Mouse (Mus musculus) MEL (cell line): ENCODE results near the gene Ppp1r12a. TPM values are rescaled to one million over a fixed set of nuclear protein-coding genes. Genes with fewer than 3 reads are reported as not detected.

Source experiments
- DNase-seq: peaks from one replicate; pipeline ENCODE4 v3.0.0; 2011; ENCODE audit warnings: low read depth, low spot score
- H3K27ac ChIP-seq: 2 replicates; pipeline ENCODE4 v1.5.1; 2012; ENCODE audit warnings: low read depth, mild to moderate bottlenecking, control low read depth, low read length, moderate library complexity; ENCODE audit not compliant: control insufficient read depth
- H3K27me3 ChIP-seq, 2 experiments: fragments of 150-350 bp in 1 of 2; sonication (generic) in 1 of 2; 2 replicates each; pipeline ENCODE4 v1.6.1; 2012; ENCODE audit warnings: low read length in 2 of 2, mild to moderate bottlenecking in 2 of 2, improper control_type of control experiment in 1 of 2, moderate library complexity in 1 of 2; ENCODE audit not compliant: insufficient read depth in 2 of 2, control insufficient read depth in 1 of 2
- H3K36me3 ChIP-seq, 2 experiments: 2 replicates each; pipeline ENCODE4 v1.6.1; 2012 to 2014; ENCODE audit warnings: low read length in 2 of 2, improper control_type of control experiment in 1 of 2, inconsistent platforms in 1 of 2, mild to moderate bottlenecking in 1 of 2; ENCODE audit not compliant: insufficient read depth in 2 of 2, control insufficient read depth in 1 of 2
- H3K4me1 ChIP-seq, 2 experiments: fragments of 150-350 bp in 1 of 2; sonication (generic) in 1 of 2; 2 replicates each; pipeline ENCODE4 v1.6.1; 2012; ENCODE audit warnings: low read length in 2 of 2, improper control_type of control experiment in 1 of 2, mild to moderate bottlenecking in 1 of 2; ENCODE audit not compliant: insufficient read depth in 2 of 2, control insufficient read depth in 1 of 2
- H3K4me3 ChIP-seq, 2 experiments: fragments of 150-350 bp in 1 of 2; sonication (generic) in 1 of 2; 2 replicates each; pipeline ENCODE4 v1.5.1; 2012; ENCODE audit warnings: low read depth in 2 of 2, low read length in 2 of 2, mild to moderate bottlenecking in 2 of 2, moderate library complexity in 2 of 2, control low read depth in 1 of 2, improper control_type of control experiment in 1 of 2; ENCODE audit not compliant: control insufficient read depth in 1 of 2, insufficient read depth in 1 of 2
- H3K79me2 ChIP-seq: 2 replicates; pipeline ENCODE4 v1.6.1; 2012; ENCODE audit warnings: mild to moderate bottlenecking, low read length, moderate library complexity; ENCODE audit not compliant: control insufficient read depth, poor library complexity, insufficient read depth
- H3K9ac ChIP-seq: 2 replicates; pipeline ENCODE4 v1.6.1; 2012; ENCODE audit warnings: low read depth, mild to moderate bottlenecking, control low read depth, low read length, moderate library complexity; ENCODE audit not compliant: control insufficient read depth, poor library complexity, severe bottlenecking
- H3K9me3 ChIP-seq: fragments of 150-350 bp; sonication (generic); replicated peaks from 2 replicates; pipeline ENCODE4 v1.6.1; 2012; ENCODE audit warnings: mild to moderate bottlenecking, low read length, improper control_type of control experiment, moderate library complexity; ENCODE audit not compliant: insufficient read depth
- CHD2 ChIP-seq: IDR thresholded peaks from 2 replicates; pipeline ENCODE4 v1.6.1; 2011; ENCODE audit warnings: low read length, improper control_type of control experiment
- ELF1 ChIP-seq: IDR thresholded peaks from 2 replicates; pipeline ENCODE4 v1.6.1; 2014; ENCODE audit warnings: low read depth, mild to moderate bottlenecking, inconsistent platforms, low read length, improper control_type of control experiment, moderate library complexity
- EP300 ChIP-seq, 2 experiments: IDR thresholded peaks; 2 replicates each; pipeline ENCODE4 v1.6.1; 2011; ENCODE audit warnings: improper control_type of control experiment in 2 of 2, low read length in 2 of 2, low read depth in 1 of 2, mild to moderate bottlenecking in 1 of 2
- HCFC1 ChIP-seq: IDR thresholded peaks from 2 replicates; pipeline ENCODE4 v1.6.1; 2012; ENCODE audit warnings: low read depth, mild to moderate bottlenecking, inconsistent platforms, low read length, improper control_type of control experiment, moderate library complexity
- KAT2A ChIP-seq: conservative IDR thresholded peaks from 2 replicates; pipeline ENCODE4 v1.6.1; 2012; ENCODE audit warnings: low read depth, low read length, improper control_type of control experiment, inconsistent platforms
- MAFK ChIP-seq: IDR thresholded peaks from 2 replicates; pipeline ENCODE4 v1.6.1; 2011; ENCODE audit warnings: low read depth, mild to moderate bottlenecking, low read length, improper control_type of control experiment, borderline replicate concordance
- MXI1 ChIP-seq: IDR thresholded peaks from 2 replicates; pipeline ENCODE4 v1.6.1; 2011; ENCODE audit warnings: mild to moderate bottlenecking, low read depth, low read length, improper control_type of control experiment
- NELFE ChIP-seq: IDR thresholded peaks from 2 replicates; pipeline ENCODE4 v1.6.1; 2011; ENCODE audit warnings: low read depth, low read length, improper control_type of control experiment
- POLR2AphosphoS5 ChIP-seq: IDR thresholded peaks from 2 replicates; pipeline ENCODE4 v1.6.1; 2012; ENCODE audit warnings: low read depth, borderline replicate concordance, mild to moderate bottlenecking, inconsistent platforms, low read length, moderate library complexity, mixed read lengths
- RAD21 ChIP-seq: IDR thresholded peaks from 2 replicates; pipeline ENCODE4 v1.6.1; 2011; ENCODE audit warnings: mild to moderate bottlenecking, low read depth, low read length, improper control_type of control experiment
- SIN3A ChIP-seq: IDR thresholded peaks from 2 replicates; pipeline ENCODE4 v1.6.1; 2012; ENCODE audit warnings: low read length, improper control_type of control experiment, inconsistent platforms
- UBTF ChIP-seq: IDR thresholded peaks from 2 replicates; pipeline ENCODE4 v1.6.1; 2012; ENCODE audit warnings: low read depth, mild to moderate bottlenecking, inconsistent platforms, low read length, improper control_type of control experiment, moderate library complexity, borderline replicate concordance; ENCODE audit not compliant: insufficient read depth
- USF1 ChIP-seq: IDR thresholded peaks from 2 replicates; pipeline ENCODE4 v1.6.1; 2014; ENCODE audit warnings: low read depth, mild to moderate bottlenecking, inconsistent platforms, low read length, improper control_type of control experiment, moderate library complexity
- USF2 ChIP-seq, 2 experiments: IDR thresholded peaks; 2 replicates each; pipeline ENCODE4 v1.6.1; 2011 to 2012; ENCODE audit warnings: improper control_type of control experiment in 2 of 2, low read length in 2 of 2, borderline replicate concordance in 1 of 2, inconsistent platforms in 1 of 2, low read depth in 1 of 2, mild to moderate bottlenecking in 1 of 2; ENCODE audit not compliant: insufficient read depth in 1 of 2
- ZC3H11A ChIP-seq: IDR thresholded peaks from 2 replicates; pipeline ENCODE4 v1.6.1; 2012; ENCODE audit warnings: low read depth, mild to moderate bottlenecking, inconsistent platforms, low read length, improper control_type of control experiment
- ZKSCAN1 ChIP-seq: IDR thresholded peaks from 2 replicates; pipeline ENCODE4 v1.6.1; 2012; ENCODE audit warnings: low read depth, mild to moderate bottlenecking, inconsistent platforms, low read length, improper control_type of control experiment, moderate library complexity
- ZNF384 ChIP-seq: IDR thresholded peaks from 2 replicates; pipeline ENCODE4 v1.6.1; 2012; ENCODE audit warnings: low read depth, mild to moderate bottlenecking, inconsistent platforms, low read length, improper control_type of control experiment
- polyA plus RNA-seq, 2 experiments: library from polyadenylated mRNA; stranded (reverse) in 1 of 2; unstranded in 1 of 2; fragments of >175 nt in 1 of 2; fragments of >200 nt in 1 of 2; gene quantifications; 2 replicates each; pipeline versions ENCODE4 v1.2.1 to v1.2.4; 2012; ENCODE audit warnings: low replicate concordance in 2 of 2, low read depth in 1 of 2; ENCODE audit not compliant: insufficient read length in 2 of 2, insufficient read depth in 1 of 2, missing spikeins in 1 of 2
- total RNA-seq: library from RNA; depleted of rRNA; stranded (reverse); fragments of 300-350 nt; gene quantifications from 2 replicates; pipeline ENCODE4 v1.2.3, GENCODE M21; 2012

Gene Ppp1r12a
- total and polyA plus RNA-seq, 3 experiments, result 46.5 to 86.6 (median 59.1) TPM

DNA sequence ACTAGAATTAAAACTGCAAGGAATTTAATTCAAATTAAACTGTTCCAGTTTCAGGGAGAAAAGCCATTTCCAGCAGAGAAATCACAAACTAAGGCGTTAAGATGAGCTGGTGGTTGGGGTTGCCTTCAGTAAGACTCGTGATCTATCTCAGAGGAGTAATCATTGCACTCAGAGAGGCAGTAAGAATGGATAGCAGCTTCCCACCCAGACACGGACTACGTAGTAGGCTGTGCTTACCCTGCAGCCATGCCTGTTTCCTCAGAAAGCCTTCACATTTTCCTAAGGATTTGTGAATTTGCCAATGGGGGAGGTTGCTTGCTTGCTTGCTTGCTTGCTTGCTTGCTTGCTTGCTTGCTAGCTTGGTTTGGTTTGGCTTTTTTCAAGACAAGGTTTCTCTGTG lies 122.5 kb downstream of the Ppp1r12a start:
- H3K9me3 ChIP-seq, result no peaks in the 10 kb centered on the region
- H3K27ac ChIP-seq, result no peak overlapping the region
- H3K4me1 ChIP-seq, result peaks cover 1 to 4% of the 10 kb centered on the region in 2 experiments; a peak in 1 of 4 replicates
- no peaks in the 10 kb centered on the region for H3K79me2 ChIP-seq
- no peak for TF ChIP-seq ZKSCAN1
- TF ChIP-seq HCFC1, result no peak
- TF ChIP-seq ZC3H11A, result no peak
- no peak for TF ChIP-seq POLR2AphosphoS5
- TF ChIP-seq CHD2, result no peak
- TF ChIP-seq USF2 (IDR thresholded peaks at IDR 0.05; ENCODE audit: borderline replicate concordance in 1 of 2, insufficient read depth in 1 of 2, low read depth in 1 of 2, low read length in 2 of 2), result no peak
- TF ChIP-seq ZNF384, result no peak
- TF ChIP-seq, all 39 proteins: peak for 0
- peaks cover 0 to 3% of the 10 kb centered on the region in 2 experiments for H3K36me3 ChIP-seq
- H3K27me3 ChIP-seq, result no peaks in the 10 kb centered on the region
- no peak for DNase-seq
- H3K9ac ChIP-seq, result no peak overlapping the region
- no peak overlapping the region for H3K4me3 ChIP-seq

DNA sequence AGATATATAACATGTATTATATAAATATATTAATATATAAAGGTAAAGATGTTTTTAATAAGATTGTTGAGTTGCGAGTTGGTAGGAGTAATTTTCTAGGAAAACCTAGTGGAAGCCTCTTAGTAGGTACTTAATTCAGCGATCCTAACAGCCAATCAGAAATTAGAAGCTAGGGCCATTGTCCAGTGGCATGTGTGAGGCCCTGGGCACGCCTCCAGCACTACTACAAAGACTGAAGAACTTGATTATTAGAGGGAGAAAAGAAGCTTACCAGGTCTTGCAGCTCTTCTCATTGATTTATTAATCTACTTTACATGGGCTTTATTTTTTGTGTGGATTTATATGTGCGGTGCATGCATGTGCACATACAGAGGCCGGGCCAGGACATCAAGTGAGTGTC lies 123.0 kb downstream of the Ppp1r12a start:
- Histone ChIP-seq H3K27me3 (no peaks in the 10 kb centered on the region), H3K9ac (no peak overlapping the region), H3K79me2 (no peaks in the 10 kb centered on the region), H3K27ac (no peak overlapping the region), H3K4me1 (peaks cover 1 to 4% of the 10 kb centered on the region in 2 experiments; a peak in 1 of 4 replicates), H3K36me3 (peaks cover 0 to 3% of the 10 kb centered on the region in 2 experiments; a peak in 3 of 4 replicates), H3K4me3 (no peak overlapping the region), H3K9me3 (no peaks in the 10 kb centered on the region)
- TF ChIP-seq ELF1 (no peak), EP300 (IDR thresholded peaks at IDR 0.05; ENCODE audit: low read depth in 1 of 2, low read length in 2 of 2) (no peak), NELFE (no peak), ZC3H11A (no peak), CHD2 (no peak), HCFC1 (no peak), MAFK (no peak), UBTF (no peak), MXI1 (no peak), SIN3A (no peak), RAD21 (no peak), POLR2AphosphoS5 (no peak), KAT2A (no peak), USF1 (no peak)
- DNase-seq, result no peak
